Mouse (Mus musculus) MEL (cell line): Measurements from ENCODE around the gene Ccdc82.

Experiments
- CTCF ChIP-seq, 3 experiments: IDR thresholded peaks in 2 of 3; conservative IDR thresholded peaks in 1 of 3; 2 replicates each; pipeline ENCODE4 v1.5.1; 2011 to 2012; ENCODE audit warnings: low read length in 3 of 3, low read depth in 2 of 3, mild to moderate bottlenecking in 2 of 3, improper control_type of control experiment in 1 of 3, inconsistent platforms in 1 of 3, mixed read lengths in 1 of 3, moderate library complexity in 1 of 3; ENCODE audit not compliant: control insufficient read depth in 1 of 3, insufficient read depth in 1 of 3, poor library complexity in 1 of 3, severe bottlenecking in 1 of 3
- E2F4 ChIP-seq: IDR thresholded peaks from 2 replicates; pipeline ENCODE4 v1.6.1; 2011; ENCODE audit warnings: low read depth, low read length, improper control_type of control experiment, borderline replicate concordance
- MXI1 ChIP-seq: IDR thresholded peaks from 2 replicates; pipeline ENCODE4 v1.6.1; 2011; ENCODE audit warnings: mild to moderate bottlenecking, low read depth, low read length, improper control_type of control experiment
- POLR2A ChIP-seq, 2 experiments: IDR thresholded peaks; 2 replicates each; pipeline ENCODE4 v1.6.1; 2011 to 2012; ENCODE audit warnings: low read length in 2 of 2, mild to moderate bottlenecking in 2 of 2, control low read depth in 1 of 2, improper control_type of control experiment in 1 of 2, low read depth in 1 of 2, moderate library complexity in 1 of 2; ENCODE audit not compliant: control insufficient read depth in 1 of 2, insufficient read depth in 1 of 2, poor library complexity in 1 of 2

DNA sequence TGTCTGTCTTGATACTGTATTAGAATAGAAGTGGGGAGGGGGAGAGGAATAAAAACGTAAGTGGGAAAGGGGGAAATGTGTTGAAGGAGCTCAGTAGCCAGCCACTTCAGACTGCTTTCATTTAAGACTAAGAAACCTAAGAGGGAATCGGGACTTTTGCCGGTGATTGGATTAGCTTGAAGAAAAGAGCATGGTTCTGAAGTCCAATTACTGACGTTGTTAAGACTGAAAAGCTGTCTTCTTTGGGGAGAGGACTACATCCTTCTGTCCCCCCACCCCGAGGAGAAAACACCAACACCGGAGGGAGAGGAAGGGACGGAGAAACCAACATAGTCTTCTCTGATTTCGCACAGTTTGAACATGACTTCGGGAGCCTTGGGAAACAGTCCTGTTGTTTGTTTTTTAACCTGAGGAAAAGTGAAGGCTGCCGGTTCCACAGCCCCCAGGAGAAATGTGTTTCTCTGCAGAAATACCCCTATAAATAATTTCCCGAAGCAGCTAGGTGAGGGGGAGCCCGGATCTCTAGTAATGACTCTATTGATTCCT, 50.4 kb downstream of the Ccdc82 start:
- TF ChIP-seq E2F4 (no peak), MXI1 (peak; percentile 8; the same call in 1 of the 2 replicates), CTCF (IDR thresholded peaks at IDR 0.05 in 2 of 3, conservative IDR thresholded peaks at IDR 0.05 in 1 of 3; ENCODE audit: control insufficient read depth in 1 of 3, insufficient read depth in 1 of 3, low read depth in 2 of 3, low read length in 3 of 3, poor library complexity in 1 of 3, severe bottlenecking in 1 of 3) (no peak), POLR2A (IDR thresholded peaks at IDR 0.05; ENCODE audit: control insufficient read depth in 1 of 2, insufficient read depth in 1 of 2, low read depth in 1 of 2, low read length in 2 of 2, poor library complexity in 1 of 2) (no peak)
